Mouse (Mus musculus): Measurements from ENCODE around the gene Kif21b. TPM values are rescaled to one million over a fixed set of nuclear protein-coding genes. Genes with fewer than 3 reads are reported as not detected.

Gene Kif21b
- polyA plus RNA-seq, 1 experiment: 45.8 TPM

DNA sequence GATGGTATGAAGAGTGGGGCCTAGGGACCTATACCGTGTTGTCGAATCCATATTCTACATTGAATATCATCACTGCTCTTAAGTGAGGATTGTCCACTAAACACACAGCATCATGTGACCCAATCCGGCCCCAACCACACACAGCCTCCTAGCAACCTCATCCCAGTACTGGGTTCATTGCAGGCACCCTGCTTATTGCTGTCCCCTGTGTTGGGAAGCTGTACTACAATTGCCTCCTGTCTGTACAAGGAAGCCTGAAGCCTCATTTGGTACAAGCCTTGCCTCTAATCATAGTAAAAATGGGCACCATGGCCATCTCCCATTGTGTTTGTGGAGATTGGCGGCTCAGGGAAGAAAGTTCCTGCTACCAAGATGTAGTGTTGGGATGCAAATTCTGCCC is 25.1 kb downstream of the Kif21b start:
- no peak for DNase-seq (ENCODE audit: extremely low spot score in 1 of 2, low spot score in 1 of 2)

DNA sequence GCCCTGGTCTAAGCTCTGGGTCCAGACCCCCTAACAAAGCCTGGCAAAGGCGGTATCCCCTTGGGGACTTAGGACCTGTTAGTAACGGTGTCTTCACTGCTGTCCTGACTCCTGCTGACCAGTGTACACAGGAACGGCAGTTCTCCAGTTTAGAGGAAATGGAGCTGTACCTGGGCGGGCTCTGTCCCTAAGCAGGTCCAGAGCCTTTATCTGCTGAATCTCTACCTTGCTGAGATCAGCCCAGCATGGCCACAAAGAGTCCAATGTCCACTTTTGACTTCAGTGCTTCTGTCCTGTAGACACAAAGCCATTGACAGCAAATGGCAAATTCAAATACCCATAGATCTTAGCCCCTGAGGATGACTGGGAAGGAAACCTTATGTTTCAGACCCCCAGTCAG is 25.8 kb downstream of the Kif21b start:
- DNase-seq (ENCODE audit: extremely low spot score in 1 of 2, low spot score in 1 of 2): no peak

DNA sequence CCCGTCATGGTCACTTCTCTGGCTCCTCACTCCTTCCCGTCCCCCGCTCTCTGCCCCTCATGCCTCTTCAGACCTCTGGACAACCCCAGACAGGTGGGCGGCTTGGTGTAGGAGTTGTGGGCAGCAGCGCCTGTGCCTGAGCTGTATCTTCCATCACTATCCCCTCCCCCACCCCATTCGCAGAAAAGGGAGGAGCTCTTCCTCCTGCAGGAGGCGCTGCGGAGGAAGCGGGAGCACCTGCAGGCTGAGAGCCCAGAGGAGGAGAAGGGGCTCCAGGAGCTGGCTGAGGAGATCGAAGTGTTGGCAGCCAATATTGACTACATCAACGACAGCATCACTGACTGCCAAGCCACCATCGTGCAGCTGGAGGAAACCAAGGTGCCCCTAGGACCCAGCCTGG is 28.6 kb downstream of the Kif21b start:
- DNase-seq (ENCODE audit: extremely low spot score in 1 of 2, low spot score in 1 of 2): no peak

DNA sequence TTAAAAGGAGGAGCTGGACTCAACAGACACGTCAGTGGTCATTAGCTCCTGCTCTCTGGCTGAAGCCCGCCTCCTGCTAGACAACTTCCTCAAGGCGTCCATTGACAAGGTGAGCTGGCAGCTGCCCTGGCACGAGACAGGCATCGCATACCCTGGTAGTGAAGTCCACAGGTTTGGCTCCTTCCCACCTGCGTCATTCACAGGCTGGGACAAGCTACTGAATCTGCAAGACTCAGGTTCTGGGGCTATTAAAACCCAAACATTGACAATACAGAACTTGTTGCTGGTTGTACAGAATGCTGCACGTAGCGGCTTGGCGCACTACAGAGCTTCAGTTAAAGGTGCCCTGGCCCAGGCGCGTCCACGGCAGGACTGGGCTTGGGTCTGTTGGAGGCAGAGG is 29.1 kb downstream of the Kif21b start:
- DNase-seq (ENCODE audit: extremely low spot score in 1 of 2, low spot score in 1 of 2): no peak

DNA sequence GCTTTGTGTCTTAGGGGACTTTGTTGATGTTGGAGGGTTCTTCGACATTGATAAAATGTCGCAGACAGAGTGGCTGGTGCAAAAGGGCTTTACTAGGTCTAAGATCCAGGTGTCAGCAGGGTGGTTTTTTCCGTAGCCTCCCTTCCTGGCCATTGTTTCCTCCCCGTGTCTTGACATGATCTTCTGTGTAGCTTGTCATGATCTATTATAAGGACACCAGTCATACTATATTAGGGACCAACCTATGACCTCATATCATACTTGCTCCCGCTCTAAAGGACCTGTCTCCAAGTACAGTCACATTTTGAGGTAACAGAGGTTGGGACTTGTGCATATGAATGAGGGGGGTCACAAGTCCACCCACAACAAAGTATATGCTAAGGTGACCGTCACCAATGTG is 29.7 kb downstream of the Kif21b start:
- no peak for DNase-seq (ENCODE audit: extremely low spot score in 1 of 2, low spot score in 1 of 2)

DNA sequence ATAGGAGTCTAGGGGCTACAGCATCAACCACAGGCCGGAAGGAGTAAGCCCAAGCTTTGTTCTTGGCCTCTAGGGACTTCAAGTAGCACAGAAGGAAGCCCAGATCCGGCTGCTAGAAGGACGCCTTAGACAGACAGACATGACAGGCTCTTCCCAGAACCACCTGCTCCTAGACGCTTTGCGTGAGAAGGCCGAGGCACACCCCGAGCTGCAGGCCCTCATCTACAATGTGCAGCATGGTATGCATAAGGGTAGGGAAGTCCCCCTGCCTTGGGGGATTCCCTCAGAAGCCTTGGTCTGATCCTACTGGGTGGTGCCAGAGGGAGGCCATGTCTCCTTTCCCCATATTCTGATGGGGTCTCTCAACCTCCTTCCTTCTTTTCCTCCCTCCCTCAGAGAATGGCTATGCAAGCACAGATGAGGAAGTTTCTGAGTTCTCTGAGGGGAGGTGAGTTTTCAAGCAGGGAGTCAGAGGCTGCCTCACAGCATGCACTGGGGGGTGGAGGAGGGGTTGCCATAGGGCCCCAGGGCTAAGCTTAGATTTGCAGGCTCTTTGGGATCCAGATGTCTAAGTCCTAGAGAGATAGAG is 30.2 kb downstream of the Kif21b start:
- DNase-seq (ENCODE audit: extremely low spot score in 1 of 2, low spot score in 1 of 2): no peak

DNA sequence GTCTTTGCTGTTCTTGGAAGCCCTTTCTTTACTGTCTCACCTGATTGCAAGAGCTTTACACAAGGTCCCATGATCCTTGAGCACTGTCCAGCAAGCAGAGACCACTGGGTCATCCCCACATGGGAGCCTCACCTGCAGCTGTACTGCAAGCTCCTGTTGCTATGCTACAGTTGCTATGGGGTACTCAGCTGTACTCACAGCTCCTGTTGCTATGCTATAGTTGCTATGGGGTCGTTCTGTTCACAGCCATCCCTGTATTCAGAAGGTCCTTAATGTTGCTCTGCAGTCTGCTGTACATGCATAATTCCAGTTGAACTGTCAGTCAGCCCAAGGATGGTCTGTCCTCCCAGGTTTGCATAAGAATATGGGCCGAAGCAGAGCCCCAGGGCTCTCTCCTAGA is 34.2 kb downstream of the Kif21b start:
- DNase-seq (ENCODE audit: extremely low spot score in 1 of 2, low spot score in 1 of 2): no peak

DNA sequence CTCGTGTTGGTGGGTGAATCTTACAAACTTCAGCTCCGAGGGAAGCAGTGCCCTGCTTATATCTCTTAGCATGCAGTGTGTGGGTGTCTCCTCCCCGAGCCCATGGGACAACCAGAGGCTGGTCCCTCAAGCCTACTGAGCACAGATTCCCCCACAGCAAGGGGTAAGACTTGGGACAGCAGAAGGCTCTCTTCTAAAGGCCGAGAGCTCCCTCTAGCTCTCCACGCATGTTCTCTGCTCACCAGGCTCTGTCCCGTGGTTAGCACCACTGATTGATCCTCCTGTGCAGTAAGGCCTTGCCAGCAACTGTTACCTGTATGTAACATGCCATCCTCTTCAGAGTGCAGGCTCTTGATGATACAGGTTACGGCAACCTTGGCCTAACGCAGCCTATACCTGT is 36.5 kb downstream of the Kif21b start:
- DNase-seq (ENCODE audit: extremely low spot score in 1 of 2, low spot score in 1 of 2): peak; percentile 34 to 67

DNA sequence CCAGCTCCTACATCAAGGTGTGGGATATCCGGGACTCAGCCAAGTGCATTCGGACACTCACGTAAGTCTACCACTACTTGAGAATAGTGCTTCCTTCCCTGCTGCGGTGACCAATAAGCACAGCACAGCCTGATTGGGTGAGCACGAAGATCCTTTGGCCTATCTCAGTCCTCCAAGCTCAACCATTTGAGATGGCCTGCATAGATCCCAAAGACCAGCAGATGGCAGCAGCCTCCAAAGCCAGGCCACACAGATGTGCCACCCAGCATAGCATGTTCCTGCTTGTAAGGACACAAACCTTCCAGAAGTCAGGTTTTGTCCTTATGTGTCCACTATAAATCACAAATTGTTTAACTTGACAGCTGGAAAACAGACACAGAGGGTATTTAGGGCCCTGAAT is 38.9 kb downstream of the Kif21b start:
- DNase-seq (ENCODE audit: extremely low spot score in 1 of 2, low spot score in 1 of 2): peak; percentile 56 to 85

DNA sequence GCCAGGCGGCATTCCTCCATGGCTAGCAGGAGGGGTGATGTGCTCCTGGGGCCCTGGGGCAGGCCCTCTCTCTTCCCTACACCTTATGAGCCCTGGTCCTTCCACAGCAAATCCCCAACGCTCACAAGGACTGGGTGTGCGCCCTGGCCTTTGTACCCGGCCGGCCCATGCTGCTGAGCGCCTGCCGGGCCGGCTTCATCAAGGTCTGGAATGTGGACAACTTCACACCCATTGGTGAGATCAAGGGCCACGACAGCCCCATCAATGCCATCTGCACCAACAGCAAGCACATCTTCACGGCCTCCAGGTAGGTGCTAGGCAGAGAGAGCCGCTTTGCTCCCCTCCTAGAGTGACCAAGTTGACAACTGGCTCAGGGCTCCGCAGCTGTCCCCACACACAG is 41.5 kb downstream of the Kif21b start:
- DNase-seq (ENCODE audit: extremely low spot score in 1 of 2, low spot score in 1 of 2): no peak

DNA sequence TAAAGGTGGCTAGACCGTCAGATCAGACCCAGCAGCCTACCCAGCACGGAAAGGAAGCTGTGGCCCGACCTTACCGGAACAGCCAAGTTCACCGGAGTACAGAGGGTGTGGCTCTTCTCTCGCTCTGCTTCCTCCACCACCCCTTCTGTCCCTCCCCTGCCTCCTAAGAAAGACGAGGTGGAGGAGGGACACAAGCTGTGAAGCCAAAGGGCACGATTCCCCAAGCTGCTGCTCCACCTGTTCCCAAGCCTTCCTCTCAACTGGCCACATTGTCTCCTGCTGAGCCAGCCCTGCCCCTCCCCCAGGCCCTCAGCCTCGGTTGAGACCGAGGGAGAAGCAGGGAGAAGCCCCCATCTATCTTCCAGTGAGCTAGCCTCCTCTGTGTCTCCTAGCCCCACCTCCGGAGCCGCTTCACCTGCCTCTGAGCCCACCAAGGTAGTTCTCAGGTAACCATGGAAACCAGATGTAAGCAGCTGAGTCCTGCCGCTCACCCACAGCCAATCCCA is 43.0 kb downstream of the Kif21b start:
- DNase-seq (ENCODE audit: extremely low spot score in 1 of 2, low spot score in 1 of 2): no peak

DNA sequence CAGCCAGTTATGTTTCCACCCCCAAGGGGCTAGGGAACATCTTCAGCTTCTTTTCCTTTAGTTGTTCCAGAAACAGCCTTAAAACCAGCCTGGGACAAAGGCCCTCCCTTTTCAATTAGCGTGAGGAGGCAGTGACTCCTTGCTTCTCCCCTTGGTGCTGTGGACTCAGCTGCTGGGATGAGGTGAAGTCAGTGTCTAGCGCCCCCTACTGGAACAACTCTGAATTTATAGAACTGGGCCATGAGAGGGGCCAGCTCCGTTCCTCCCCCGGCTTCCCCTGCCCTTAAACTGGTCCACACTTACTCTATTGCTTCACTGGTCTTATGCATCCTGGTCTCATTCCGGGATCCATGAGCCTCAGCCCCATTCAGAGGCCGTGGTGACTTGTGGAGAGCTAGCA is 44.0 kb downstream of the Kif21b start:
- DNase-seq (ENCODE audit: extremely low spot score in 1 of 2, low spot score in 1 of 2): peak in 1 of 2 experiments; percentile 80

DNA sequence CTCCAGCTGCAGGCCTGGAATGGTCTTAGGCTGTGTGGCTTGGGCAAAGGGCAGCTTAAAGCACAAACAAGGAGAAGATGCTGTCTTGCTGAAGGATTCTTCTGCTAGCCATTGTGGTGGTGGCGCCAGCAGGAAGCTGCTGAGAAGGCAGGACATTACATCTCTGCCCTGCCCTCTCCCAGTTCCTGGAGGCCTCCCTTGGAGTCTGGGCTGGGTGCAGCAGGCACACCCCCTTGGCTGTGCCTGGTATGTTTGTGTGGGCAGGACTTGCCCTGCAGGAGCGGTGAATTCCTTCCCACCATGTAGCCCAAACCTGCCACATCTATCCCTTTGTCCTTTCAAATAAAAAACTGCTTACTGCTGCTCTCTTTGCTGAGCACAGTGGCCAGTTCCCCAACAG is 45.9 kb downstream of the Kif21b start:
- no peak for DNase-seq (ENCODE audit: extremely low spot score in 1 of 2, low spot score in 1 of 2)

DNA sequence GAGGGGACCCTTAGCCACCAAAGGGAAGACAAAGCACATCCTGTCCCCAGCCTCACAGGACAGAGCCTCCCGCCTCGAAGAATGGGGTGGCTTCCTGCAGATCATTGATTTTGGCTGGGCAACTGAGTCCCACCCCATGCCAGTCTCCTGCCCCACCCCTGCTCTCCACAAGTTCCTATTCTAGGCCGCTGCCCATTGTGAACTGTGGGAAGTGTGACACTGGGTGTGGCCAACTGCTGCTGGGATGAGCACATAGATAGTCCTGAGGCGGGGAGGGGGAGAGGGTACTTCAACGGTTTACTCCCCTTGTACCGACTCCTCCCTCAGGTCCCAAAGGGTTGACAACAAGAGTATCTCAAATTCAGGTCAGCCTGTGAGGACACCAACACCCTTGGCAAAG is 47.6 kb downstream of the Kif21b start:
- DNase-seq (ENCODE audit: extremely low spot score in 1 of 2, low spot score in 1 of 2): no peak

DNA sequence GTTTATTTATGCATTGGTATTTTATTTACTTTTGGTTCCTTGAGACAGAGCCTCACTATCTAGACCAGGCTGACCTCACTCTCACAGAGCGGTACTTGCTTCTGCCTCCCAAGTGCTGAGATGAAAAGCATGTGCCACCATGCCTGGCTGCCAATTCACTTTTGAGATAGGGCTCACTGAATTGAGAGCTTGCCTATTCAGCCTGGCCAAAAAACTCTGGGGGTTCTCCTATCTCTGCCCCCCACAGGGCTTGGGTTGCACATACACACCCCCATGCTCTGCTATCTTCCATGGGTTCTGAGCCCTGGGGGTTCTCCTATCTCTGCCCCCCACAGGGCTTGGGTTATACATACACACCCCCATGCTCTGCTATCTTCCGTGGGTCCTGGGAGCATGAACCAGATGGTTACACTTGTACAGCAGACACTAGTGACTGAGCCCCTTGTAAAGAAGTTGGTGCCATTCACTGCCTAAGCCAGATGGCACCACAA is 48.4 kb downstream of the Kif21b start:
- no peak for DNase-seq (ENCODE audit: extremely low spot score in 1 of 2, low spot score in 1 of 2)

DNA sequence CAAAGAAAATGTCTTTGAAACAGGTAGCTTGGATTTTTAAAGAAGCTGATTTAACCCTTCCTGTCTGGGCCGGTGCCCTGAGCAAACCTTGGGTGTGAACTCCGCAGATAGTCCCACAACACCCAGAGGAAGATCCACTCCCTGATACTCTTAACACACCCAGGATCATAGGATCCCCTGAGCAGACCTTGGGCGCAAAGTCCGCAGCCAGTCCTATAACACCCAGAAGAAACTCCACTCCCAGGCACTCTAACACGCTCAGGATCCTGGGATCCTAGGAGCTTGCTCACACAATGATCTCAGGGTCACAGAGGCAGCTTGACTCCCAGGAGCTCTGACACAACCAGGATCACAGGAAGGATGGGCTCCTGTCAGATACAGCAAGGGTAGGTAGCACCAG is 58.8 kb downstream of the Kif21b start:
- DNase-seq (ENCODE audit: extremely low spot score in 1 of 2, low spot score in 1 of 2): no peak

DNA sequence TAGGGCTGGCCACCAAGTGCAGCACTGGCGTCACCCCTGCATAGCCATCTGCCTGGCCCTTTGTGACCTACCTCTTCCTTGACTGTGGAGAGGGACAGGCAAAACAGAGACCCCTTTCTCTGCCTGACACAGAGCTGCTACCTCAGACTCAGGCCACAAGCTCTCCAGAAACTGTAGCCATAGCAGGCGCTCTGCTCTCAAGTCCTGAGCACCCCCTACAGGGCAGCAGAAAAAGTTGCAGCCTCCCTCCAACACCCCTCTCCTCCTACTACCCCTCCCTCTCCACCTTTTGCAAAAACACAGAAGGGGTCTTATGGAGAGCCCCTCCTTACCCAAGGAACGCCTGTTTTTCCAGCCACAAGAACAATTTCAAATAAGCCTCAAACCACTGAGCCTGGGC is 81.6 kb downstream of the Kif21b start, which contains the start of gene Mroh3:
TSS of gene Mroh3 (minus strand) at position 26 of the 400 bp plus-strand sequence.
- peak in 1 of 2 experiments; percentile 58 for DNase-seq (ENCODE audit: extremely low spot score in 1 of 2, low spot score in 1 of 2)

DNA sequence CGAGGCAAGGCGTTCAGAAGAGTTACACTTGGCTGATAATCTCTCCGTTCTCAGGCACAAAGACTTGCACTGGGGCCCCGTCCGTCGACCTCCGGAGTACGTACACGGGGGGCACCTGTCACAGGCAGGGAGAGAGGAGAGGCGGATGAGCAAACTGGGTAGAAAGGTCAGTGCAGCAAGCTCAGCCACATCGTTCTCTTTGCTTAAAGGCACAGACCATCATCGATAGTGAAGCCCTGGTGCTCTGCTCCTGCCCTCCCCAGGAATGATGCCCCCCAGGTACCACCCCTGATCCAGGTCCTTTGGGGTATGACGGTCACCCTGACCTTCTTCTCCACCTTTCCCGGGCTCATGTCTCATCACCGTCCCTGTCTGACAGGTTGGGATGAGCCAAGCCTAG is 83.1 kb downstream of the Kif21b start:
- no peak for DNase-seq (ENCODE audit: extremely low spot score in 1 of 2, low spot score in 1 of 2)

DNA sequence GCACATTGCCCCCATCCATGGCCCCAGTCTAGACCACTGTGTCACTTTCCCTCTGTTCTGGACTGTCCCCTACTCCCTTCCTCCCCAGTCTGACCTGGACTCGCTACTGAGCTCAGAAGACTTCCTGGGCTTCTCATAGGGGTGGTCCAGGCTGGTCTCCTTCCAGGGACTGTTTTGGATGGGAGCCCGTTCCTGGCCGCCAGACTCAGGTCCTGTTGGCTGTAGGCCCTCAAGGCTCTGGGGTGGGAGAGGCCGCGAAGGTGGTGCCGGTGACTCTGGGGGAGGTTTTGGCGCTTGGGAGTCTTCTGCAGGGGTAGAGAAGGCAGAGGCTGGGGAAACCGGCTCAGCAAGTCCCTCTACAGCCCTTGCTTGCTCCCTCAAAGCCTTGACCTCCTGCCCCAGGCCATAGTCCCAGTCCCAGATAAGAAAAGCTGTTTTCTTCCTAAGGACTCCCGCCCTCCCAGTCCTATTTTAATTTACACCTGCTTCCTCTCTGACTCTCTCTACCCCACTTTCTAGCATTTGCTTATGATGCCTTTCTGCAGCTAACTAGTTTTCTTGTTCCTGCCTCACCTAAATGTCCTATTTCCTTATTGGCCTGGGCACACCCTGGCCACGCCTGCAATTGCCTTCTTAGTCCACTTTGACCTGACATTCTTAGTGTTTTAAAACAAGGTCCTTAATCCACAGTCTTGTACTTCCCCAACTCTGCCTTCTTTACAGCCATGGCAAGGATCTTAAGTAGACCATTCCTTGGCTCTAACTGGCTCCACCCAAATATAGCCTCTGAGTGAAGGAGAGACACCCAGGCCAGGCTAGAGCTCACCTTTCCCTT is 89.1 kb downstream of the Kif21b start:
- no peak for DNase-seq (ENCODE audit: extremely low spot score in 1 of 2, low spot score in 1 of 2)

DNA sequence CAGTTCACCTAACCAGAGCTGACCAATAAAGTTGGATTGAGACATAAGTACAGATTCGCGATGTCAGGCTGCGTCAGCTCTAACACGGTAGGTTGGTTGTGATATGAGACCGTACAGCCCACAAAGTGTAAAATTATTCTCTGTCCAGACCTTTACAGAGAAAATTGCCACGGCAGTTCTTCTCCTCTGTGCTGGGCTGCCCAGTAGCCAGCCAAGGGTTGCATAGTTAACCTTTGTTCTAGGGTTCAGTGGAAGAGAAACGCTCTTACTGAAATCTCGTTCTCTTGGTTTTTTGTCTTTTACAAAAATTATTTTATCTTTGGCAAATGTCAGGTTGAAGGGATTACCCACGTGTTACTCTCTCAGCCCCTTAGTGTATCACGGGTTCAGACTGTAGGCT is 91.2 kb downstream of the Kif21b start:
- DNase-seq (ENCODE audit: extremely low spot score in 1 of 2, low spot score in 1 of 2): no peak

DNA sequence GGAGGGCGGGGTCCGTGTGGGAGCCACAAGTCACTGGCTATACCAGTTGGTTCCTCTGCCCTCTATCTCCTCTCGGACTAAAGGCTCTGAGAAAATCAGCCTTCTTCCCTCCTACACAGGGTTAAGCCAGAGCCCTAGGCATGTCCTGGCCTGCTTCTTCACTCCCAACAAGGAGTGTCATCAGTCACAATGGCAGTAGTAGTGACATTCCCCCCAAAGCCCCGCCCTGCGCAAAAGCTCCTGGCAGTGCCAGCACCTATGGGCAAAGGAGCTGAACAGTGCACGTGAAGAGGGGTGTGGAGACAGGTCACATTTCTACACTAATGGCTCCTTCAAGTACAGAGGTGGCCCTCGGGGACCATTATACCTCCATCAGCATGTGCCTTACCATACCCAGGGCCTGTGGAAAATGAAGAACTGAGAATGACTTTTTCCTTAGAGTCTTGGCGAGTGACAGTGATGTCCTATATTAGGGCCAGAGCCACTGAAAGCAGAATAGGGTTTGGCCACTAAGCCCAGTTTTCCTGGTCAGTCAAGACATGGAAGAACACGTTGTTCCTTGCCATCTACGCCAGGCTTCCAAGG is 92.7 kb downstream of the Kif21b start:
- DNase-seq (ENCODE audit: extremely low spot score in 1 of 2, low spot score in 1 of 2): no peak

DNA sequence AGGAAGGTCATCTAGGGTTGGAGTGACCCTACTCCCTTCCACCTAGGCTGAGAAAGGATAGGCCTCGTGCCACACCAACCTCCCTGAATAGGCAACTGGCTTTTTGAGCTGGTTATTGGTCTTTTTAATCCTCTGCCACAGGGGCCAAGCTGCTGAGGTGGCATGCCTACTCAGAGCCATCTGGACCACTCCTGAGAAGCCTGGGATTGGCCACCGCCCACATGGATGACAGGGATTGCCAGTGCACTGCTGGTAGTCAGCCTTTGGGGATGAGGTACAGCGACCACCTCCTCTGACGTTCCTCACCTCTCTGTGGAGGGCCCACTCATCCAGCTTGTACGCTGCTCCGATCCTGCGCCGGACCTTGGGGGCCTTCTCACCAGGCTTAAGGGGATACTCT is 94.7 kb downstream of the Kif21b start:
- DNase-seq (ENCODE audit: extremely low spot score in 1 of 2, low spot score in 1 of 2): no peak

Measured in frontal cortex, adult 2 months (tissue).